Mouse (Mus musculus): ENCODE measurements around the gene Crybb3.

DNA sequence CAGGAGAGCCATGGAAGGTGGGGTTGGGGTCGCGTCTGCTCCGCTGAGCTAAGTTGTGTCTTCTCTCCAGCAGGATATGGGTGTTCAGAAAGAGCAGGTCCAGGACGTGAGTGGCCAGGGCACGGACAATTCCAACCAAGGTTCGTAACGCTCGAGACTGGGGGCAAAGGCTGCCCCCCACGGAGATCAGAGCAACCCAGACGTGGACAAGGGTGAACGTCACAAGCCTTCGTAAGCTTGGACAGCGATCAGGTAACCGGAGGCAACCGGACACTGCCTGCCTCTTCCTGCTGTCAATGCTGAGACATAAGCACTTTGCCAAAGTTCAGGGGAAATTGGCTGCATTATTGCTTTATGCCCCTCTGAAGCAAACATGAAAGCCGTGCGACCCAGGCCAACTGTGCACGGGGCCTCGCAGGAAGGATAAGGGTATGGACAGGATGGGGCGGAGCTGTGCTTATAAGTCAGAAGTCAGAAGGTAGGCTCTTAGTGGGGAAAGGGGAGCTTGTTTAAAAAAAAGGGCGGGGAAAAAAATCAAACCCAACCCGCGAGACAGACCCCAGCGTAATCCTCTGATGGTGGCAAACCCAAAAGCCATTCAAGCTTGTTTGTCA, 8.8 kb upstream of the Crybb3 start:
- TF ChIP-seq CHD2 (IDR thresholded peaks at IDR 0.05; ENCODE audit: low read depth, low read length) = no peak
- no peak for TF ChIP-seq MAFK (IDR thresholded peaks at IDR 0.05; ENCODE audit: insufficient read depth, low read depth, low read length)
- TF ChIP-seq HCFC1 (IDR thresholded peaks at IDR 0.05; ENCODE audit: borderline replicate concordance, insufficient read depth, low read length) = no peak

All from ES-E14 (cell line).